Mouse (Mus musculus) hindbrain, embryonic 13.5 days (tissue): ENCODE measurements around the gene Ercc8. TPM values are rescaled to one million over a fixed set of nuclear protein-coding genes. Genes with fewer than 3 reads are reported as not detected.

Source experiments
- polyA plus RNA-seq: library from polyadenylated mRNA; unstranded; fragments of >200 nt; fragmentation: Nextera tagmentation; extraction: Ambion mirVana; gene quantifications from 2 replicates; pipeline ENCODE4 v1.2.1, GENCODE M21; 2015

The Ercc8 gene
- polyA plus RNA-seq, 1 experiment from 2014 or later = 24.8 TPM

Other genes with a start within 250 kb of the Ercc8 start
- gene Smim15, start 114.3 kb upstream of the Ercc8 start, polyA plus RNA-seq = 37.5 and 42.9 TPM in 2 replicates
- gene Ndufaf2, start 108 bp upstream of the Ercc8 start, polyA plus RNA-seq = 77.6 and 88.2 TPM in 2 replicates
- 1.9 and 2.4 TPM in 2 replicates for gene Elovl7, start 55.7 kb downstream of the Ercc8 start, polyA plus RNA-seq
- gene Depdc1b, start 157.6 kb downstream of the Ercc8 start, polyA plus RNA-seq = 2.3 and 2.7 TPM in 2 replicates